ENCODE assay signal across 8 mouse cellular contexts in the genomic region with DNA sequence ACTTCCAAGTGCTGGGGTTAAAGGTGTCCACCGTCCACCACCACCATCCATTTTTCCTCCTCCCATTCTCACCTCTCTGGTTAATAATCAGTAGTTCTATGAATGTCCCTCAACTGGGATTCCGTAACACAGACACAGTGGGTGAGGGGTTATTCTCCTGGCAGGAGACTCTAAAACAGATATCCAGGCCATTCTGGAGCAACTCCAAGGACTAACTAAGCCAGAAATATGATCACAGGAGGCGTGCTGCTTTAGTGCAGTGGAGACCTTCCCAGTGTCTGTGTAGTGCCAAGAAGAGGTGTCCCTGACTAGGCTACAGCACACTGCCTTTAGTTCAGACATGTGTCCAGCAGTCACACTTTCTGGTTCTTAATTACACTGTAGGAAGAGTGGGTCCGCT. TPM values are rescaled to one million over a fixed set of nuclear protein-coding genes. Genes with fewer than 3 reads are reported as not detected.
DNase-seq lines count a peak whose midpoint lies in the region; TF ChIP-seq lines count a peak whose summit lies in the region.

No protein-coding gene starts in this region.

- no peak overlapping the region for H3K4me3 ChIP-seq in layer of hippocampus, adult 2 months

- peak overlapping the region; percentile 57; the same call in 1 of the 2 replicates for H3K27ac ChIP-seq in layer of hippocampus, adult 2 months

- TF ChIP-seq CTCF in layer of hippocampus, adult 2 months (conservative IDR thresholded peaks at IDR 0.05): no peak

- no peak for DNase-seq in layer of hippocampus, adult 2 months (ENCODE audit: low spot score in 2 of 2)
- DNase-seq in layer of hippocampus, adult 9-10 months (ENCODE audit: low spot score): no peak
- peak; percentile 71 for DNase-seq in brain, adult 2 months (ENCODE audit: low read depth, low spot score)
- DNase-seq in heart, adult 9 months (ENCODE audit: low spot score in 2 of 2): peak; percentile 74 to 80
- peak; percentile 34 to 46 for DNase-seq in kidney, postnatal 4 days
- DNase-seq in spleen, adult 18-20 months: no peak
- no peak for DNase-seq in thymus, postnatal 36 days
- DNase-seq in layer of hippocampus, postnatal 10 days (ENCODE audit: low spot score in 2 of 2): no peak

RNA-seq across cellular contexts. Expression of a gene that starts 53.1 kb away (rescaled TPM):
- 10 to 100 TPM; 40.2 to 40.5 TPM for total RNA-seq in layer of hippocampus, adult 2 months (2021)
- total RNA-seq in layer of hippocampus, postnatal 10 days (2021): 10 to 100 TPM; 33.7 to 37.6 TPM

Comparison
In these comparisons a context has a peak if more than half of its experiments do, and no peak if none do; other contexts are left out.
1. DNase-seq: peak in brain, adult 2 months (single experiment), heart, adult 9 months (2 of 2) and kidney, postnatal 4 days (2 of 2); none in layer of hippocampus, adult 2 months (0 of 2), layer of hippocampus, adult 9-10 months (single experiment), spleen, adult 18-20 months (0 of 2), thymus, postnatal 36 days (0 of 2) and layer of hippocampus, postnatal 10 days (0 of 2).